18 mouse cellular contexts compared by ENCODE assay signal in genomic region chr6:24989836-24990235, GRCm38 (mm10). TPM values are rescaled to one million over a fixed set of nuclear protein-coding genes. Genes with fewer than 3 reads are reported as not detected.
DNase-seq lines count a peak whose midpoint lies in the region.
"Had no signal": no experiment of that assay in that cellular context is flagged by ENCODE, and none has a peak within 500 bp of the region (broad histone marks: within the 10 kb centered on the region; RNA-seq: fewer than 3 reads in every experiment).

No protein-coding gene starts in this region.

- intact Hi-C loops in left cerebral cortex, postnatal 36 days (cut with DNase I), result no loop called here

- DNase-seq in frontal cortex, adult 2 months (ENCODE audit: extremely low spot score in 1 of 2, low spot score in 1 of 2), result peak; percentile 32 to 41
- DNase-seq in frontal cortex, postnatal 25 days (ENCODE audit: low spot score in 2 of 2), result no peak
- peak; percentile 24 for DNase-seq in left cerebral cortex, adult 11 months (ENCODE audit: low spot score)
- DNase-seq in left cerebral cortex, postnatal 36 days (ENCODE audit: low spot score in 2 of 2), result no peak
- peak; percentile 21 for DNase-seq in right cerebral cortex, adult 18-20 months
- DNase-seq in right cerebral cortex, adult 2 months (ENCODE audit: low spot score in 2 of 2), result no peak
- peak; percentile 40 for DNase-seq in brain, adult 2 months (ENCODE audit: low read depth, low spot score)
- no peak for DNase-seq in ovary, postnatal 10 days (ENCODE audit: low spot score)
- DNase-seq: adrenal gland, adult 2 months; adrenal gland, postnatal 10 days; adrenal gland, postnatal 25 days; cerebellum, adult 11-12 months; cerebellum, adult 2 months; cerebellum, adult 9-10 months; cerebellum, postnatal 10 days; cerebellum, postnatal 25 days had no signal

RNA-seq across cellular contexts. Expression of gene Tmem229a, which starts 33.7 kb away (rescaled TPM):
- 29.3 and 29.8 TPM in 2 replicates for polyA plus RNA-seq in frontal cortex, adult 2 months (2012; rRNA removed)
- total RNA-seq in left cerebral cortex, postnatal 36 days (2021), result 10 to 100 TPM; 41.5 to 46.7 TPM
- total RNA-seq: MEL had no signal
- polyA plus RNA-seq: C2C12 had no signal

Comparison
In these comparisons a context has a peak if more than half of its experiments do, and no peak if none do; other contexts are left out.
1. DNase-seq: peak in frontal cortex, adult 2 months (2 of 2), left cerebral cortex, adult 11 months (single experiment), right cerebral cortex, adult 18-20 months (single experiment) and brain, adult 2 months (single experiment); none in frontal cortex, postnatal 25 days (0 of 2), left cerebral cortex, postnatal 36 days (0 of 2), right cerebral cortex, adult 2 months (0 of 2) and ovary, postnatal 10 days (single experiment).